Mouse (Mus musculus): ENCODE measurements around the gene Gm21834. TPM values are rescaled to one million over a fixed set of nuclear protein-coding genes. Genes with fewer than 3 reads are reported as not detected.

The Gm21834 gene
- not detected in 2 replicates for total RNA-seq (2017)

DNA sequence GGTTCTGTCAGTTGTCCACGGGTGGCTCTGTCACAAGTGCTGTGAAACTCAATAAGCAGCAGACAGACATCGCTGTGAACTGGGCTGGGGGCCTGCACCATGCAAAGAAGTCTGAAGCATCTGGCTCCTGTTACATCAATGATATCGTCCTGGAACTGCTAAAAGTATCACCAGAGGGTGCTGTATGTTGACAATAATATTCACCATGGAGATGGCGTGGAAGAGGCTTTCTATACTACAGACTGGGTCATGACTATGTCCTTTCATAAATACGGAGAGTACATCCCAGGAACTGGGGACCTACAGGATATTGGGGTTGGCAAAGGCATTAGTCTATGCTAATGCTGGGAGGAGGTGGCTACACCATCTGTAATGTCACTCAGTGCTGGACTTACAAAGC, at the start of gene Gm21834:
Gene Gm21834 (minus strand): TSS at position 101 of the 400 bp plus-strand sequence.
- ATAC-seq (replicated peaks; ENCODE audit: low read depth, poor library complexity, severe bottlenecking) = no peak

DNA sequence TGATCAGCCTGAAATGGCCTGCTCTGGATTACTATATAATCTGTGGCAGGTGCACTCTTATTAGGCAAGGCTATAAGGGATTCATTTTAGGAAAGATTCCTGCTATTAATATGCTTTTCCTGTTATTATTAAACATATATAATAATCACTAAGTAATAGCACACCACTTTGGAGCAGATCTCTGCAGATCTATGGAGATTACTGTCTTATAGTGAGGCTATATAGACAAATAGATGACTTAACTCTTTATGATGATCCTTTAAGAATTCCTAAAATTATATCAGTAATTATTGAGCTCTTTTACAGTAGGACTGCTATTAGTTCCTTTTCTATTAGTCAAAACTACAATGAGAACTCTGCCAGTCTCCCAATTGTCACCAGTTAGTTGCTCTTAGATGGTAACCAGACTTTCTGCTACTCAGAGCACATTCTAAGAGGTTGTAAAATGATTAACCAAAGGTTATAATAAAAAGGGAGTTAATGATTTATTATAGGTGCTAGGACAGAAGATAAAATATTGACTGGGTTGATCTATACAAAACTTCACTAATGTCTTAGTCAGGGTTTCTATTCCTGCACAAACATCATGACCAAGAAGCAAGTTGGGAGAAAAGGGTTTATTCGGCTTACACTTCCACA, 46.3 kb upstream of the Gm21834 start:
- no peak for ATAC-seq (replicated peaks; ENCODE audit: low read depth, poor library complexity, severe bottlenecking)

DNA sequence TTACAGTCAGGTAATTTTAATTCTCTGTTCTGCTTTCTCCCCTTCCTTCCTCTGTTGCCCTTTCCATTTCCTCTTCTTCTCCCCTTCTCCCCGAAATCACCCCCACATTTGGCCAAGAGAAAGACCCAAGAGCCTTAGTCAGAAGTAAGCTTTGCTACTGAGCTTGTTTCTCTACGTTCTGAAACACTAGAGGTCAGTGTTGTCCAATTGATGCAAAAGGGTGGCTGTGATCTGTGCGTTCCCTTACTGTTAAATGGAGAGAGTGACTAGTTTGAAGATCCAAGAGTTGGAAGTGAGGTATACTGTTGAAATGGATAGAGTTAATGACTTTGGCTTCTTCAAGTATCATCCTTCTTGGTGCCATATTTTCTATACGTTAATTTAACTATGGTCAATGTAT, 28.9 kb upstream of the Gm21834 start:
- ATAC-seq (replicated peaks; ENCODE audit: low read depth, poor library complexity, severe bottlenecking) = no peak

DNA sequence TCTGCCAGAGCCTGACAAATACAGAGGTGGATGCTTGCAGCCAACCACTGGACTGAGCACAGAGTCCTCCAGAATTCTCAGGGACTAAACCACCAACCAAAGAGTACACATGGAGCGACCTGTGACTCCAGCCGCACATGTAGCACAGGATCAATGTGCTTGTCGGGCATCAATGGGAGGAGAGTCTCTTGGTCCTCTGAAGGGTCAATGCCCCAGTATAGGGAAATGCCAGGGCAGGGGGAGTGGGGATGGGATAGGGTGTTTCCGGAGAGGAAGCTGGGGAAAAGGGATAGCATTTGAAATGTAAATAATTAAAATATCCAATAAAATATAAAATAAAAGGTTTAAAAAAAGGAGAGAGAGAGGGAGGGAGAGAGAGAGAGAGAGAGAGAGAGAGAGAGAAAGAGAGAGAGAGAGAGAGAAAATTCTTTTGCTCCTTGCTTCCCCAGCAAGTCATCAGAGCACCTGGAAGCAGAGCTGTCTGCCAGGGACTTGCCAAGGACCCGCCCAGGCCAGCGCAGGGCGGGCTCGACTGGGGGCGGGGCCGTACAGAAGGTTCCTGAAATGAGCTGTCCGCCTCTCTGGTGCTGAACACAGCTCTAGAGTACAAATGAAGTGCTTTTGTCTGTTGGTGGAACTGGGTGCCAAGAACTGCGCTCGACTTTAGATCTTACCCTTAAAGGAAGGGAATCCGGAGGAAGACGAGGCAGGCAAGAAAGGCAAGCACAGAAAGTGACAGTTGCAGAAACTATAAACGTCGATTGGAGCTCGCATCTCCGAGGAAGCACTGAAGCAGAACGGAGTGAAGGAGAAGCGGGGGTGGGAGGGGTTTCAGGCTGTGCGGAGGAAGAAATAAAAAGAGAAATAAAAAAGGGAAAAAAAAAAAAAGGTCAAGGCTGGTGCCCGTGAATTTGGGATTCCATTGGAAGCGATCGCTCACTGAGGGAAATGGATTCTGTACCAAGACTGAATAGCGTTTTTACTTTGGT, 26.9 kb upstream of the Gm21834 start, which contains the start of gene Cntnap5c:
Gene Cntnap5c (plus strand): TSS at position 949 of the 989 bp plus-strand sequence.
- ATAC-seq (replicated peaks; ENCODE audit: low read depth, poor library complexity, severe bottlenecking) = peak; percentile 87

DNA sequence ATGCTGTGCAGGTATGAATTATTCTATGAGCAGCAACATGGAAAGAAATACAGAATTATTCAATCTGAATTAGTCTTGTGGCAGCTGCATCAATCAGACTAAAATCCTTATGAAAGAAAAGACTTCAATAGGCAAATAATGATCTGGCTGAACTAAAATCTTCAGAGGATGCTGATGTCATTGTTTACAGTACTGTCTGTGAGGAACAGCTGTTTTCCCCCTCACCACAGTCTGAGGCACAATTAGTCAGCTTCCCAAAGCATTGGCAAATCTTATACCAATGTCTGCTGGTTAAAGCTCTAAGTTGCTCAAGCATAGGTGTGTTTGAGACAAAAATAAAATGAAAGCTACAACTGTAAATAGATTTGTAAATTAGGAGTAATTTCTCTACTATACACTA, 25.3 kb upstream of the Gm21834 start:
- ATAC-seq (replicated peaks; ENCODE audit: low read depth, poor library complexity, severe bottlenecking) = no peak

DNA sequence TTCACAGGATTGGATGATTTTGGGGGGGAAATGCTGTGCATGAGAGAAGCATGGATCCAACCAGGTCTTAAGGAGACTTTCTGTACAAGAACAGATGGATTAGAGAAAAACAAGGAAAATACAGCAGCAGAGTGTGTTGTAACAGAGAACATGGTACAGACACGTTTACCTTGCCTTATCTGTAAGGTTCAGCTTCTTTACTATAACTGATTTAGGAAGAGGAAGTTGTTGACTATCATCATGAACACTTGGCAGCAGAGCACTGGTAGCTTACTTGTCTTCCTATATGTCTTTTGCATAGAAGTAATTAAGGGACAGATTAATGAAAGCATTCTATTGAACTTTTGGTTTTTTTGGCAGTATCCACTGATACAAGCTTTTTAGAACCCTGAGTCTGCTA, 16.0 kb upstream of the Gm21834 start:
- ATAC-seq (replicated peaks; ENCODE audit: low read depth, poor library complexity, severe bottlenecking) = no peak

DNA sequence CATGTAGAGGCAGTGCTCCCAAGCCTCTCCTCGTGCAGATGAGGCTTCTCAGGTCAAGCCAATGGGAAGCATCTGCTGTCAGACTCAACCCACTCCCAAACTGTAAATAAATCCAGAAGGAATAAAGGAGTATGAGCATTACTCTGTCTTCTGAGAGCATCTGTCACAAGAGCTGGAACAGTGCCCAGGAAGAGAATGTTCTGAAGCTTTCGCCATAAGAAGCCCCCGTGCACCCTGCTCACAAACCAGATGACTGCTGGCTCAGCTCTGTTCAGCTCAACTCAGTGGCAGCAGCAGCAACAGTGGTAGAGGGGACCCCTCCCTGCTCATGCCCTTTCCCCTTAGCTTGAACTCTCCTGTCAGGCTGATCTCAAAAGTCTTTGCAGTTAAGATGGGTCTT, 47.2 kb downstream of the Gm21834 start:
- no peak for ATAC-seq (replicated peaks; ENCODE audit: low read depth, poor library complexity, severe bottlenecking)

Other genes with a start within 250 kb of the Gm21834 start
- gene Vmn2r120, start 196.7 kb downstream of the Gm21834 start, total RNA-seq (2017) = not detected in 2 replicates
- gene Cntnap5c, start 27.4 kb upstream of the Gm21834 start, total RNA-seq (2017) = not detected in 2 replicates